Mouse (Mus musculus) heart, postnatal 25 days (tissue): ENCODE results near the gene Srxn1. TPM values are rescaled to one million over a fixed set of nuclear protein-coding genes. Genes with fewer than 3 reads are reported as not detected.
A peak's percentile ranks its signal among the peaks of the same experiment; 100 is the strongest.

ENCODE experiments used
- DNase-seq: peaks from one replicate; pipeline ENCODE4 v3.0.0; 2022; ENCODE audit warnings: low spot score
- intact Hi-C: fragments of 180-260 bp; cut with DNase I; formaldehyde crosslinking; loops from one replicate; pipeline ENCODE4 v1.15.1; 2025
- total RNA-seq, 2 experiments: library from RNA; stranded (reverse); gene quantifications; 2 replicates each; pipeline ENCODE4 v1.2.3; 2021

The Srxn1 gene
- total RNA-seq, 2 experiments from 2014 or later: 14.8 to 15.2 TPM

DNA sequence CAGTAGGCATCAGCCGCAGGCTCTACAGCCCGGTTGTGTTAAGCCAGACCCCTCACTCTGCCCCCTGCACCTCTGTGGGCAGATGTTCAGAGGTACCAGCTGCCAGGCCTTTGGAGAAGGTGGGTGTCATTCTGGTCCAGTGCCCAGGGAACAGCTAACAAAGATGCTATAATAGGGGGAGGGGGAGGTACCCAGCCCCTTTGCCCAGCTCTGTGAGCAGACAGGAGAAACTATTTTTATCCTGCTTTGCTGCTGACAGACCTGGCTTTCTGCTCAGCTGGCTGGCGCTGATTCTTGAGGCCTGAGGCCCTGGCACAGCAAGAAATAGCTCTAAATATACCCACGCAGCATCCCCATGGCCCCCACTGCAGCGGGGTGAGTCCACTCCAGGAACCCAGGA is 18.2 kb upstream of the Srxn1 start:
- DNase-seq: no peak
- intact Hi-C loops: loop anchor here (5.0 kb wide), 1 partner anchor 280 kb away; no protein-coding TSS in a partner anchor

GRCm38 (mm10) chr2:152089078-152089477 is 16.2 kb upstream of the Srxn1 start:
- intact Hi-C loops: loop anchor here (5.0 kb wide), 1 partner anchor 278 kb away; no protein-coding TSS in a partner anchor
- DNase-seq: no peak

GRCm38 (mm10) chr2:152089581-152089980 is 15.7 kb upstream of the Srxn1 start:
- no peak for DNase-seq
- intact Hi-C loops: loop anchor here (5.0 kb wide), 1 partner anchor 278 kb away; no protein-coding TSS in a partner anchor

DNA sequence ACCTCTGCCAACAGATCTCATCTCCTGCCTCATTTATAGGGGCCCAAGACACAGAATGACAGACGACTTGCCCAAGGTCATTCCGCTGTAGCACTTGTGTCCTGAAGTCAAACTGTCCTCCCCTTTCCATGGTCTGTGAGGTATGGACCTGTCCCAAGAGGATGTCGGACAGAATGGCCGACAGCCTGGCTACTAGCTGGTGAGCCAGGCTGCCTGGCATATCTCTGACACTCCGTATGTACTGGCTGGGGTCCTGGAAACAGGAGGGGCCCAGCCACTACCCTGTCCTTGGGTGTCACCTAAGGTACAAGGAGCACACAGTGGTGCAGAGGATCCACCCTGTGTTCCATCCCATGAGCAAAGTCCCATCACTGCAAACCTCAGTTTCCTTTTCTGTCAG is 14.8 kb upstream of the Srxn1 start:
- intact Hi-C loops: no loop called here
- DNase-seq: no peak

DNA sequence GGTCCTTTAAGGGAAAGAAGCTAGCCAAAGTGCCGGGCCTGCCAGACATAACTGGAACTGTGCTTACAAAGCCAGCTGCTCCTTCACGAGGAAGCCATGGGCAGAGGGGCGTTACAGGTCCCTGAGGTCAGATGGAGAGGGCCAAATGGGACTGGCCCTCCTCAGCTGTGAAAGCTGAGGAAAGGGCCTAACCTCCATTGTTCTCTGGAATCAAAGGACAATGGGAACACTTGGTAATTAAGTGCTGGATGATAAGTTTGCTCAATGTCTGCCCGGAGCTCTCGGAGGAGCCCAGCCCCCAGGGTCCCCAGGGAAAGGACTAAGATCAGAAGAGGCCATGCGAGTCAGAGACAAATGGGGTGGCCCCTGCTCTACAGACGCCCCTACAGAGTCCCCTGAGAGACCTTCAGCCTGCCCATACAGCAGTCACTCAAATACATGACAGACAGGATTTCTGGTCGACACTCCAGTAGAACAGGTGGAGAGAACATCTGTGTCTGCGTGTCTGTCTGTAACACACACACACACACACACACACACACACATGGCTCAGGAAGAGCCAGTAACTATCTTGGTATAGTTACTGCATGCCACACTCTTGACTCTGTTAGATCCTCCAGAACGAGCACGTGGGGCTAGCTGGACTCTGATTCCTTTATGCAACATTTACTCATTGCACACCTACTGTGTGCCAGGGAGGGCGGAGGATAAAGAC is 13.8 kb upstream of the Srxn1 start:
- no peak for DNase-seq
- intact Hi-C loops: no loop called here

DNA sequence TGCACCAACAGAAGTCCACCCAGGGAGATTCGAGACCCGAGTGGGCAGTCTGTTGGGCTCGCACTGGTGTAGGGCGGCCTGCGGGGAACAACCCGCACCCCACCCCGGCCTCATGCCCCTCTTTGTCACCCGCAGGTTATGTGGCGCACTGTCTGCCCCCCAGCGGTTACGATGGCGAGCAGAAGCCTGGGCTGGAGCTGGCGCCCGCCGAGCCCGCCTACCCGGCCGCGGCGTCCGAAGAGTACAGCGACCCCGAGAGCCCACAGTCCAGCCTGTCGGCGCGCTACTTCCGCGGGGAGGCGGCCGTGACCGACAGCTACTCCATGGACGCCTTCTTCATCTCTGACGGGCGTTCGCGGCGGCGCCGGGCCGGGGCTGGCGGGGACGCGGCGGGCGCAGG is 12.4 kb upstream of the Srxn1 start:
- intact Hi-C loops: no loop called here
- DNase-seq: no peak

GRCm38 (mm10) chr2:152093356-152093792 is 11.9 kb upstream of the Srxn1 start:
- intact Hi-C loops: no loop called here

DNA sequence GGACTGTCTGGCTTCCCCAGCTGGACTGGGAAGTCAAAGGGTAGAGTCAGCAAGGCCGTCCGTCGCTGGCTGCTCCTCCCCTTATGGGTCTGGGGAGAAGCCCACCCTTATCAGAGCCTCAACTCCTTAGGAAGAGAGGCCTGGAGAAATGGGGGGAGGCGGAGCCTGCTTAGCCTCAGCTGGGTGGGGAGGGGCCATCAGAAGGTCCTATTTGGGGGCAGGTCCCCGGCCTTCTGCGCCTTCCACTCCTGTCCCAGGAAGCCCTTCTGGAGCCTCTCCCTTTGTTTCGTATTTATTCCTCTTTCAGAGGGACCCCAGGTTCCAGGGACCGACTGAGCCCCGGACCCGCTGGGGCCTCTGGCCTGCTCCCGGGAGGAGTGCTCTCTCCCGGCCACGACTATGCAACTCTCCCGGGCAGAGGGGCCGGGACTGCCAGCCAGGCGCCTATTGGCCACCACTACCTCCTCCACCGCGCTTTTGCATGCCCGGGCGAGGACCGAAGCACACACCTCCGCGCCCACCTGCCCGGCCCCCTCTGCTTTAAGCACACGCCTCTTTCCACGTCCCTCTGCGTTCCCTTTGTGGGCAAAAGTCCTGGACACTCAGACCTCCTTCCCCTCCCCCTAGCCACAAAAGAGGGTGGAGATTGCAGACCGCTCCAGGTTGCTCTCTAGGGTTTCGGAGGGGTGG is 10.3 kb upstream of the Srxn1 start:
- intact Hi-C loops: no loop called here
- DNase-seq: no peak

More at GRCm38 (mm10) chr2:152093356-152093792, 11.9 kb upstream of the Srxn1 start:
- no peak for DNase-seq

DNA sequence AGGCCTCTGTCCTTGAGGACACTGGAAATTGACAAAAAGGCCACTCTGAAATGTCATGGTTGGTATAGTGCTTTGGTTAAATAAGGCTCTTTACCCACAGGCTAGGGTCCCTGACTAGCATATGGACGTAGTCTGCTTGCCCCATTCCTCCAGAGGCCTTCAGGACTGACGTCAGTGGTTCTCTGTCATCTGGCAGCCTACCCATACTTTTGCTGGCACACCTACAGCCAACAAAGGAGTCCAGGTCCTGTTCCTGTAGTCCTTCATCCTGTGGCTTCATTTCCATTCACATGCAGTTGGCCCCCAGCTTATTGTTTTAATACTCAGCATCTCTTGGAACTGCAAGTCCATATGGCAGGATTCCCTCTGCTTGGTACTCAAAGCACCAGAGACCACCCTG is 8.4 kb upstream of the Srxn1 start:
- no peak for DNase-seq
- intact Hi-C loops: no loop called here

DNA sequence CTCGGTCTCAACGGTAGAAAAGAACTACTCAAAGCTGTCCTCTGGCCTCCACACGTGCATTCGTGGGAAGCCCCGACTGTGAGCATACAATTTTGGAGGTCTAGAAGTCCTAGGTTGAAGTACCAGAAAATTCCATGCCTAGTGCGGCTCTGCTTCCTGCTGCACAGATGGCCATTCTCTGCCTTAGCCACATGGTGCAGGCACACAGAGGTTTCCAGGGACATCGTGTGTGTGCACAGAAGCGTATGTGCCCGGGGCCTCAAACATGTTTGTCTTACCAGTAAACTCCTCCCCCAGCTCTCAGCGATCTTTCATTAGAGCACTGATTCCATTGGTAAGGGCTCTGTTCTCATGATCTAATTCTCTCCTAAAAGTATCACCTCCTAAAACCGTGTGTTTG is 7.4 kb upstream of the Srxn1 start:
- intact Hi-C loops: no loop called here
- DNase-seq: no peak

DNA sequence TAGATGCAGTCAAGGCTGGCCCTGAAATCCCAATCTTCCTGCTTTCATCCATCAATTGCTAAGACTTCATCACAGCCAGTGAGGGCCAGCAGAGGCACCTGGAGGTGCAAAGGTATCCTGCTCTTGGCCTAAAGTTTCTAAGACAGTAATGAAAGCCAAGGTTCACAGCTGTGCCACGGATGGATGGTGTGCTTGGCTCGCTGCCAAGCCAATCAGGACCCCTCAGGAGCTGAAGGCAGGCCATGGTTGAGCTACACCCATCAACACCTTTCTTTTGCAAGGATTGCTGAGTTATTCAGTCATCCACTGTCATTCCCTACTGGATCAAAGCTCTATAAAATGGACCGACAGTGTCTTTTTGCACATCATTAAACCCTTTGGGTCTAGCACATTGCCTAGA is 5.8 kb upstream of the Srxn1 start:
- intact Hi-C loops: no loop called here
- no peak for DNase-seq

GRCm38 (mm10) chr2:152101761-152102160 is 3.6 kb upstream of the Srxn1 start:
- intact Hi-C loops: no loop called here
- no peak for DNase-seq

DNA sequence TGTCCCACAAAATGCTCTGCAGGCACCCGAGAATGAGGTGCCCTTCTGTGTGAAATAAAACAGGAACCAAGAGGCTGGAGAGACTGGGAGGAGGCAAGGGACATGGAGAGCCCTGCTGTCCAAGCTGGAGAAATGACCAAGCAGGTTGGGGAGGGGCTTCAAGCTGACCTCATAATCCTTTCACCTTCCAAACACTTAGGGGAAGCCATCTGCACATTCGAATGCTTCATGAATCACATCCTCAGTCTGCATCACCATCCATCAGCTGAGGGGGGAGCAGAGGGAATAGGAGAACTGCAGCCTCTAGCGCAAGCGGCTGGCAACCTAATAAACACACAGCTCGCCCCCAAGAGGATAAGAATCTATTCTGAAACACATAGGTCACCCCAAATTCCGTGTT is 2.9 kb upstream of the Srxn1 start:
- intact Hi-C loops: no loop called here

DNA sequence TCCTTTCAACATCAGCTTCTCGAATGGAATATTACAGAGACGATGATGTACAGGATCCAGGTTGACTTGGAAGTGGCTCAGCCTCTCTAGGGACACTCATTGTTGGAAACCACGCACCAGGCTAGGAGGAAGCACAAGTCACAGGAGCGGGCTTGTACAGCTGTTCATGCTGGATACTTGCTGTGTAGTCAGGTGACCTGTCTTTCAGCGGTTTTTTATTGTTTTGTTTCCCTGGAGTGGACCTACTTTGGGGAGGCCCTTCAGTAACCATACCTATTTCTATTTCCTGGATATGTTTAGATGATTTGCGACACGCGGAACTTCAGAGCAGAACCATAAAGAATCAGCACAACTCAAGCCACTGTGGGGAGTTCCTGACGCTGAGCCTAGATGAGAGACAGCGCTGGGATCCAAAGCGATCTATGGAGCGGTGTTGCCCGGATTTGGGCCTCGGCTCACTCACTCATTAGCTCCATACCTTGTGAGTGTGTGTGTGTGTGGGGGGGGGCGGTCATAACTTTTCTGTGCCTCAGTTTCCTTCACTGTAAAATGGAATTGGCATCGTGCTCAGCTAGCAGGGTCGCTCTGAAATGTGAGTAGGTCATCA is 502 bp upstream of the Srxn1 start:
- intact Hi-C loops: no loop called here
- DNase-seq: no peak

More for the DNA sequence above, 2.9 kb upstream of the Srxn1 start:
- no peak for DNase-seq

- intact Hi-C loops: loop anchor here (2.0 kb wide), 1 partner anchor 77 kb away; no protein-coding TSS in a partner anchor
- DNase-seq: no peak
Measured at GRCm38 (mm10) chr2:152106225-152106595, 894 bp downstream of the Srxn1 start.

DNA sequence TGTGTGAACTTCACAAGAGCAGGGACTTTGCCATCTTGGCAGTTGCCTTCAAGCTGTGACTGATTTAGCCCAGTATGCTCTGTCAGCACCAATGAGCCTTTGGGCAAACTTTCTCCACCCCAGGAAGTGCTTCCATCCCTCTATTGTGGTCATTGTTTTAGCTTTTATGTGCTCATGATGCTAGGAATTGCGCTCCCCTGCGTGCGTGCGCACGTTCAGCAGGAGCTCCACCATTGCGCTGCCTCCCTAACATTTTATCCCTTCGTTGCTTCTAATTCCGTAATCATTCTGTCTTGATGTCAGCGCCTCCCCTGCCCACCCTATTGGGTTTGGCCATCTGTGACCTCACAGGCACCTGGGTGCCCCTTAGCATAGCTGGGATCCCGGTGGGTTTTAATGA is 1.3 kb downstream of the Srxn1 start:
- no peak for DNase-seq
- intact Hi-C loops: loop anchor here (2.0 kb wide), 1 partner anchor 78 kb away; no protein-coding TSS in a partner anchor

DNA sequence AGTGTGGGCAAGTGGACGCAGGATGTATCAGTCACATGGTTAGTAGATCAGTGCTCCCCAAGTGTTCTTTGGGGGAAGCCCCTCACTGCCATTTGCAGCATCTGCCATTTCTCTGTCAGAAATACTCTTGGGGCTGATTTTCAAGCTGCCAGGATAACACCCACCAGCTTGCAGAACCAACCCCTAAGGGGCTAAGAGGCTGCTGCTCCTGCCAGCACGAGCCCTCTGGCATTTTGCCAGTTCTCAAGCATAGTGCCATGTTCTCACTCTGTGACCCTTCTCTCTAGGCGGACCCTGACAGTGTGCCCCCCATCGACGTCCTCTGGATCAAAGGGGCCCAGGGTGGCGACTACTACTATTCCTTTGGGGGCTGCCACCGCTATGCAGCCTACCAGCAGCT is 3.4 kb downstream of the Srxn1 start:
- DNase-seq: no peak
- intact Hi-C loops: no loop called here

DNA sequence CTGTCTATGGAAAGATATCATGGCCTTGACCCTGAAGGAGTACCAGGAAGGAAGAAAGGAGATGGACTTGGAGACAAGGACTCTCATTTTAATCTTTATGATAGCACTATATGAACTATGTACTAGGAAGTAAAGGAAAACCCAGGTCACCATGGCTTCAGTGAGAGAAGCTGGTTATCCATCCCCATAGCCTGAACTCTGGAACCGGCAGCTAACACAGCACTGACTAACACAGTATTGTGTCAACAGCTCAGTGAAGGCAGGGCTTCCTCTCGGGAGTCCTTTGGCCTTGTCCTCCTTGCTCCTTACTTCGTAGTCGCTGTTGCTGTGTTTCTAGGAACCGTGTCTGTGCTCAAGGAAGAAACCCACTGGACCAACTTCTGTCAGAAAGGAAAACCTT is 4.1 kb downstream of the Srxn1 start:
- intact Hi-C loops: no loop called here
- DNase-seq: no peak

- DNase-seq: no peak
- intact Hi-C loops: loop anchor here (5.0 kb wide), 1 partner anchor 256 kb away; no protein-coding TSS in a partner anchor
Measured at GRCm38 (mm10) chr2:152111311-152111710, 6.0 kb downstream of the Srxn1 start.

DNA sequence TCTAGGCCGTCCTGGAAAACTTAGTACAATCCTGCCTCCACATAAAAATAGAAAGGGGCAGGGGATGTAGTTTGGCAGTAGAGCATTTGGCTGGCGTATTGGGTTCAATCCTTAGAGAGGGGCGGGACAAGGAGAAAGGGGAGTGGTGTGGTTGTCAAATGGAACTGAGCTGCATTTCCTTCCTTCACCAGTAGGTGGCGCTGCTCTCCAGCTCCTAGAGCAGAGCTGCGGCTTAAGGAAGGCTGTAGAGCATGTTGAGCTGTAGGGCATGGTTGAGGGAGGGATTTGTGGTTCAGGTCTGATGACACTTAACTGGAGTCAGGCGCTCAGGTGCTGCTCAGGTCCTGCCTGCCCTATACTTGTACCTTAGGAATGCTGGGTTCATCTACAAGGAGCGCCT is 6.6 kb downstream of the Srxn1 start:
- DNase-seq: peak; percentile 63
- intact Hi-C loops: loop anchor here (1.0 to 5.0 kb wide), 3 partner anchors 81 to 255 kb away; no protein-coding TSS in a partner anchor

DNA sequence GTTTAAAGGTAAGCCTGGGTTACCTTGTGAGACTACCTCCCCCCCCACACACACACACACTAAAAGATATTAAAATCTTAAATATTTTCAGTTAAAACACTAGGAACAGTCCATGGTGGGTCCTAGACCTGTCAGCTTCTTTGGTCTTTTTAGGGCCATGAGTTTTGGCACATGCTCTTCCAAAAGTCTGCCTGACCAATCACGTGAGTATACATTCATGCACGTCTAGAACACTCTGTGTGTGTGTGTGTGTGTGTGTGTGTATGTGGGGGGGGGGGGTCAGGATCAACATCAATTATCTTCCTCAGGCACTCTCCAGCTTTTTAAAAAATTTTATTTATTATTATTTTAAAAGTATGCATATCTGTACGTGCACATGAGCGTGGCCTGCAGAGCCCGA is 7.2 kb downstream of the Srxn1 start:
- no peak for DNase-seq
- intact Hi-C loops: loop anchor here (1.0 to 5.0 kb wide), 3 partner anchors 81 to 255 kb away; no protein-coding TSS in a partner anchor
